Mouse (Mus musculus) brown adipose tissue, adult 24 weeks (tissue): ENCODE results near the gene Olfr399. TPM values are rescaled to one million over a fixed set of nuclear protein-coding genes. Genes with fewer than 3 reads are reported as not detected.

ENCODE experiments used
- H3K27ac ChIP-seq: fragments of 200-500 bp; replicated peaks from 2 replicates; pipeline ENCODE4 v1.5.1; 2012; ENCODE audit warnings: low read depth, mild to moderate bottlenecking, low read length
- H3K4me1 ChIP-seq: fragments of 200-500 bp; 2 replicates; pipeline ENCODE4 v1.6.1; 2012; ENCODE audit warnings: low read length, mixed read lengths; ENCODE audit not compliant: control insufficient read depth, insufficient read depth, insufficient read length
- H3K4me3 ChIP-seq: fragments of 200-500 bp; 2 replicates; pipeline ENCODE4 v1.5.1; 2012; ENCODE audit warnings: low read depth, mild to moderate bottlenecking, low read length, moderate library complexity; ENCODE audit not compliant: insufficient read depth
- polyA plus RNA-seq: library from polyadenylated mRNA; stranded (reverse); fragments of >200 nt; gene quantifications from 2 replicates; pipeline ENCODE4 v1.2.4, GENCODE M21; 2012; ENCODE audit not compliant: missing spikeins, insufficient read depth, insufficient read length

Gene Olfr399
- polyA plus RNA-seq = not detected in 2 replicates

DNA sequence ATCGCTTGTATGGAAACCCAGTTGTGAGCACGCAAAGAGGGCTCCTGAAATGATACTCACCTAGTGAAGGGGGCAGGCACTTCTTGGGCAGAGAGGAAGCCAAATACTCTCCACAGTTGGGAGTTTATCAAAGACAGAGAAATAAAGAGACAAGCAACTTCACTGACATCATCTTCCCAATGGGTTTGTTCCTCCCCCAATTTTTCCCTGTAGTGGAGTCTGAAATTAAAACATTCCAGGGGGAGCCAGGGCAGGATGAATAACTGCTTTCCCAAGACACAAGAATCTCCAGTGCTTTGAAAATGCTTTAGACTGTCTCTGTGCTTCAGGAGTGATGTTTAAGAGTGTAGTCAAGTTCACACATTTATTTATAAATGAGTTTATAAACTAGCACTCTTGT, at the start of gene Olfr399, which contains the start of gene Olfr139:
TSS of gene Olfr399 (minus strand) at position 165 of the 400 bp plus-strand sequence.
TSS of gene Olfr139 (minus strand) at position 101 of the 400 bp plus-strand sequence.
- Histone ChIP-seq H3K4me3 (no peak within 1 kb of the TSS), H3K27ac (no peak within 1 kb of the TSS), H3K4me1 (no peaks in the 10 kb centered on the region)

DNA sequence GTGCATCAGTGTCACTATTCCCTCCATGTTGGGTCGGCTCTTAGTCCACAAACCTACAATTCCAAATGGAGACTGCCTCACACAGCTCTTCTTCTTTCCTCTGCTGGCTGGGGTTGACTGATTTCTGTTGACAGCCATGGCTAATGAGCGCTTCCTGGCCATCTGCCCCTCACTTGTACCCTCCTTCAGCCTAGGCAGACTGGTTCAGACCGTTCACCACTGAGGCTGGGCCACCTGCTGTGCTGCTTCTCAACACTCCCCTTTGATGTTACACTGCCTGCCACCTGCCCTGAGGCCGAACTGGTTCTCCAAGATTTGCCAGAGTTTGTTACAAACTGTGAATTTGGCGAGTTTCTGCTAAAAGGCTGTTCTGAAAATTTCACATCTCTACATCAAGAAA, 48.7 kb upstream of the Olfr399 start:
- H3K4me1 ChIP-seq = no peaks in the 10 kb centered on the region
- no peak overlapping the region for H3K27ac ChIP-seq
- H3K4me3 ChIP-seq = no peak overlapping the region

DNA sequence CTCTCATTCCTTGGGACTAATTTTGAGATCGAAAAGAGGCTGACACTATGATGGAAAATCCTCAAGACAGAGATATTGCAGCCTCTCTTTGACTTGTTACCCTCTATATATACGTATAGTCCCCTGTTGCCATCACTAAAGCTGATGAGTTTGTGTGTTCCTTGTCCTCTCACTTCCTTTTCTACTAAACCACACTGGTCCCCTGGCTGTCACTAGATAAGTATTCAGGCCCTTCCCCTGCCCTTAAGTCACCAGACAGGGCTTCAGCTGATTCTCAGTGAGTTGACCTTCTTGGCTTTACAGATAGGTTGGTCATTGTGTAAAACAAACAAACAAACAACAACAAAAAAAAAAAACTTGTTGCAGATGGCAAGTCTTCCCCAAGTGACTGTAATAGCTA, 45.1 kb upstream of the Olfr399 start:
- Histone ChIP-seq H3K4me1 (no peaks in the 10 kb centered on the region), H3K27ac (no peak overlapping the region), H3K4me3 (no peak overlapping the region)

DNA sequence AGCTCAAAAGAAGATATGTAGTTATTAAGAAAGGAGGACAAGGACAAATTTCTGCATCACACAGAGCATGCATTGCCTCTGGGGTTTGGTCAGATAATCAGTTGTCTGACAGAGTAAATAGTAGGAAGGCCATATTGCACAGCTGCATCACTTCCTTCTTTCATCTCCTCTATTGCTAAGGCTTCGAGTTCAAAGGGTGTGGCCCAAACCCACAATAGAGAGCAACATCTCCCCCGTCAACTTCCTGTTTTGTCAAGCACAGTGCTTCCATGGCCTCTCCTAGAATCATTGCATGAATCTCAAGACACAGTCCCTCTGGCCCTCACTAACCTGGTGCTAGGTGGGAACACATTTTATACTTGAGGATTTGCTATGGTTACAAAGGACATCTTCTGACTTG, 44.3 kb upstream of the Olfr399 start:
- Histone ChIP-seq H3K4me1 (no peaks in the 10 kb centered on the region), H3K4me3 (no peak overlapping the region), H3K27ac (no peak overlapping the region)

DNA sequence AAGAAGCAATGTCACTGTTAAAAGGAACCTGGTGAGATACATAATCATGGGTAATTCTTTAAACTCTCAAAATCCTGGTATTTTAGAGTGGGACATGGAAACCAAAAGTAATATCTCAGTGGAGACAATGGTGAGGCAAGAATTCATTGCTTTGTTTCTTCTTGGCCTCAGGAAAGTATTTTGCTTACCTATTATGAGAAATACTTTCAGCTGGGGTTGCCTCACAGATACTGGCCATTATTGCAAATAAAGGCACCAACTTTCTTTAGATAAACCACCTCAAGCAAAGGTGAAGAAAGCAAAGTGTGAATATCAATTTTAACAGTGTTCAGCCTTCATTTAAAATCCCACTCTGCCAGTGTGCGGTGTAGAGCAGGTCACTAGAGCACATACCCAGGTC, 13.2 kb upstream of the Olfr399 start, which contains the start of gene Zfp616:
TSS of gene Zfp616 (plus strand) at position 301 of the 400 bp plus-strand sequence.
- Histone ChIP-seq H3K4me3 (no peak within 1 kb of the TSS), H3K27ac (no peak within 1 kb of the TSS), H3K4me1 (no peaks in the 10 kb centered on the region)

DNA sequence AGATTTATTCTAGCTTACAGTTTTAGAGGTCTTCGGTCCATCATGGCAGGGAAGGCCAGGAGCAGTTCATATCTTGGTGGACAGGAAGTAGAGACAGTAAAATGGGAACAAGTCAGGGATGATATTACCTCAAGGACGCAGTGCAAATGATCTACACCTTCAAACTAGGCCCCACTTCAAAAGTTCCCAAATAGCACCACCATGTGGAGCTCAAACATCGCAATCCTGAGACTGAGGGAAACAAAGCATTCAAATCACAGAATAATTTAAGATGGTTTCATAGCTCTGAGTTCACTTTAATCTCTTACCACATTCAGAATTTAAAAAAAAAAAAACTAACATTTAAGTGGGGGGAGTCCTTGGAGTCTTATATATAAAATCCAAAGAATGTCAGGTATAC, 5.1 kb downstream of the Olfr399 start:
- Histone ChIP-seq H3K4me1 (no peaks in the 10 kb centered on the region), H3K27ac (no peak overlapping the region)

More for the DNA sequence above, 5.1 kb downstream of the Olfr399 start:
- H3K4me3 ChIP-seq = no peak overlapping the region

Other genes starting within 250 kb of the Olfr399 start
- not detected in 2 replicates for gene Olfr392, start 239.6 kb downstream of the Olfr399 start, polyA plus RNA-seq
- not detected in 2 replicates for gene Olfr393, start 205.2 kb downstream of the Olfr399 start, polyA plus RNA-seq
- gene Olfr394, start 165.8 kb downstream of the Olfr399 start, polyA plus RNA-seq = not detected in 2 replicates
- not detected in 2 replicates for gene Olfr395, start 147.3 kb downstream of the Olfr399 start, polyA plus RNA-seq
- gene Olfr23, start 119.9 kb downstream of the Olfr399 start, polyA plus RNA-seq = not detected in 2 replicates
- gene Olfr397, start 95.8 kb downstream of the Olfr399 start, polyA plus RNA-seq = not detected in 2 replicates
- not detected in 2 replicates for gene Olfr398, start 66.2 kb downstream of the Olfr399 start, polyA plus RNA-seq
- gene Olfr139, start 64 bp downstream of the Olfr399 start, polyA plus RNA-seq = not detected in 2 replicates
- gene Zfp616, start 13.3 kb upstream of the Olfr399 start, polyA plus RNA-seq = not detected in 2 replicates
- gene Olfr401, start 57.1 kb upstream of the Olfr399 start, polyA plus RNA-seq = not detected in 2 replicates
- gene Olfr402, start 96.9 kb upstream of the Olfr399 start, polyA plus RNA-seq = not detected in 2 replicates
- not detected in 2 replicates for gene Olfr403, start 129.6 kb upstream of the Olfr399 start, polyA plus RNA-seq
- gene Olfr43, start 154.8 kb upstream of the Olfr399 start, polyA plus RNA-seq = not detected in 2 replicates
- not detected in 2 replicates for gene Olfr406, start 203.2 kb upstream of the Olfr399 start, polyA plus RNA-seq
- not detected in 2 replicates for gene Olfr59, start 227.1 kb upstream of the Olfr399 start, polyA plus RNA-seq